Mouse (Mus musculus) liver (tissue): ENCODE results near the gene Cd3d.

Source experiments
- DNase-seq: peaks from one replicate; pipeline ENCODE4 v3.0.0-alpha.2; 2020; ENCODE audit warnings: mixed read lengths

Gene Cd3d

GRCm38 (mm10) chr9:44994962-44995361 is 13.4 kb downstream of the Cd3d start:
- DNase-seq, result no peak

- DNase-seq, result no peak
Measured at GRCm38 (mm10) chr9:44996590-44996989, 15.0 kb downstream of the Cd3d start.

GRCm38 (mm10) chr9:44998138-44998537 is 16.6 kb downstream of the Cd3d start:
- no peak for DNase-seq

GRCm38 (mm10) chr9:44999171-44999570 is 17.6 kb downstream of the Cd3d start:
- no peak for DNase-seq

- no peak for DNase-seq
Measured at GRCm38 (mm10) chr9:44999776-45000175, 18.2 kb downstream of the Cd3d start.

GRCm38 (mm10) chr9:45000249-45000648 is 18.7 kb downstream of the Cd3d start:
- no peak for DNase-seq

- DNase-seq, result no peak
Measured at GRCm38 (mm10) chr9:45007404-45007803, 25.8 kb downstream of the Cd3d start.

GRCm38 (mm10) chr9:45008342-45008741 is 26.8 kb downstream of the Cd3d start:
- no peak for DNase-seq

- no peak for DNase-seq
Measured at GRCm38 (mm10) chr9:45009180-45010078, 27.8 kb downstream of the Cd3d start, which contains the start of gene Cd3e. TSS of gene Cd3e (minus strand) at chr9:45009627.

- DNase-seq, result no peak
Measured at GRCm38 (mm10) chr9:45010461-45010860, 28.9 kb downstream of the Cd3d start.

- DNase-seq, result no peak
Measured at GRCm38 (mm10) chr9:45011291-45011690, 29.7 kb downstream of the Cd3d start.

- DNase-seq, result no peak
Measured at GRCm38 (mm10) chr9:45014879-45015278, 33.3 kb downstream of the Cd3d start.

- DNase-seq, result no peak
Measured at GRCm38 (mm10) chr9:45015841-45016240, 34.3 kb downstream of the Cd3d start.

GRCm38 (mm10) chr9:45018031-45018430 is 36.4 kb downstream of the Cd3d start:
- DNase-seq, result no peak

GRCm38 (mm10) chr9:45022800-45023199 is 41.2 kb downstream of the Cd3d start:
- DNase-seq, result peak; percentile 20

GRCm38 (mm10) chr9:45023638-45024037 is 42.1 kb downstream of the Cd3d start:
- no peak for DNase-seq

- no peak for DNase-seq
Measured at GRCm38 (mm10) chr9:45024187-45024586, 42.6 kb downstream of the Cd3d start.

- DNase-seq, result no peak
Measured at GRCm38 (mm10) chr9:45027376-45027775, 45.8 kb downstream of the Cd3d start.

- DNase-seq, result no peak
Measured at GRCm38 (mm10) chr9:45030341-45030740, 48.8 kb downstream of the Cd3d start.

- DNase-seq, result no peak
Measured at GRCm38 (mm10) chr9:45032261-45032660, 50.7 kb downstream of the Cd3d start.

- no peak for DNase-seq
Measured at GRCm38 (mm10) chr9:45034526-45034925, 52.9 kb downstream of the Cd3d start.
